Mouse (Mus musculus) cerebellum, adult 2 months (tissue): ENCODE results near the gene Pld2. TPM values are rescaled to one million over a fixed set of nuclear protein-coding genes. Genes with fewer than 3 reads are reported as not detected.
A peak's percentile ranks its signal among the peaks of the same experiment; 100 is the strongest.

Experiments
- DNase-seq, 2 experiments: peaks; one replicate each; pipeline ENCODE4 v3.0.0; 2021
- H3K27ac ChIP-seq: fragments of 200-500 bp; 2 replicates; pipeline ENCODE4 v1.5.1; 2012; ENCODE audit warnings: low read length, control low read depth, inconsistent platforms; ENCODE audit not compliant: insufficient read depth
- H3K27me3 ChIP-seq: fragments of 200-500 bp; 2 replicates; pipeline ENCODE4 v1.6.1; 2012; ENCODE audit warnings: inconsistent platforms, mild to moderate bottlenecking, low read length, moderate library complexity; ENCODE audit not compliant: control insufficient read depth, insufficient read depth
- H3K4me1 ChIP-seq: fragments of 200-500 bp; 2 replicates; pipeline ENCODE4 v1.6.1; 2011; ENCODE audit warnings: low read length; ENCODE audit not compliant: control insufficient read depth, insufficient read depth
- H3K4me3 ChIP-seq: fragments of 200-500 bp; replicated peaks from 2 replicates; pipeline ENCODE3; 2011; ENCODE audit warnings: mild to moderate bottlenecking, low read depth, low read length, control low read depth; ENCODE audit not compliant: insufficient read depth
- CTCF ChIP-seq: fragments of 200-500 bp; IDR thresholded peaks from 2 replicates; pipeline ENCODE4 v1.5.1; 2011; ENCODE audit warnings: low read depth, mild to moderate bottlenecking, control low read depth, low read length, moderate library complexity, borderline replicate concordance; ENCODE audit not compliant: insufficient read depth
- POLR2A ChIP-seq: fragments of 200-500 bp; IDR thresholded peaks from 2 replicates; pipeline ENCODE4 v1.6.1; 2011; ENCODE audit warnings: low read length, control low read depth, borderline replicate concordance; ENCODE audit not compliant: insufficient read depth
- WGBS: fragments of 180-500 bp; shearing (Covaris S2); methylation state at CpG from one replicate; pipeline ENCODE4 v1.1.7; 2018; 5-methylcytosine and 5-hydroxymethylcytosine counted together
- polyA plus RNA-seq: library from polyadenylated mRNA; depleted of rRNA; stranded (reverse); fragments of >200 nt; gene quantifications from 2 replicates; pipeline ENCODE4 v1.2.3, GENCODE M21; 2012; rRNA removed

Gene Pld2
- polyA plus RNA-seq, 1 experiment = 21.3 TPM

DNA sequence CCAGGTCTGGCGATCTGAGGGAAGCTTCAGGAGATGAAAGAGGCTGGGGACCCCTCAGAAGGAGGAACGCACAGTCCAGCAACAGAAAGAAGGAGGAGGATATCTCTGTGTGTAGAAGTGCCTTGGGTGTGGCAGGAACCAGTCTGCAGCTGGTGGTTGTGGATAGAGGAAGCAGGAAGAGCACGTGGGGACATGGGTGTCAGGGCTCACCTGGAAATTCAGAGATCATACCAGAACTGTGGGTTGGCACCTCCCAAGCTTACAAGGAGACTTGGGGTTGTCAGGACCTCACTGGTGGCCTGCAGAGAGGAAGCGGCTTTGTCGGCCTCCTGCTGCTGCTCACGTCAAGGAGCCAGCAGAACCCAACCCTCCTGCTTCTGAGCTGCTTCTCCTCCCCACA is 57.4 kb downstream of the Pld2 start:
- H3K27me3 ChIP-seq = no peaks in the 10 kb centered on the region
- H3K4me1 ChIP-seq = peaks cover 6% of the 10 kb centered on the region
- H3K27ac ChIP-seq = peak overlapping the region; percentile 34; the same call in 1 of the 2 replicates
- DNase-seq = no peak
- TF ChIP-seq POLR2A (no peak), CTCF (no peak)
- WGBS = 78% methylated on average over 6 of the region's 6 CpGs
- H3K4me3 ChIP-seq = no peak overlapping the region

DNA sequence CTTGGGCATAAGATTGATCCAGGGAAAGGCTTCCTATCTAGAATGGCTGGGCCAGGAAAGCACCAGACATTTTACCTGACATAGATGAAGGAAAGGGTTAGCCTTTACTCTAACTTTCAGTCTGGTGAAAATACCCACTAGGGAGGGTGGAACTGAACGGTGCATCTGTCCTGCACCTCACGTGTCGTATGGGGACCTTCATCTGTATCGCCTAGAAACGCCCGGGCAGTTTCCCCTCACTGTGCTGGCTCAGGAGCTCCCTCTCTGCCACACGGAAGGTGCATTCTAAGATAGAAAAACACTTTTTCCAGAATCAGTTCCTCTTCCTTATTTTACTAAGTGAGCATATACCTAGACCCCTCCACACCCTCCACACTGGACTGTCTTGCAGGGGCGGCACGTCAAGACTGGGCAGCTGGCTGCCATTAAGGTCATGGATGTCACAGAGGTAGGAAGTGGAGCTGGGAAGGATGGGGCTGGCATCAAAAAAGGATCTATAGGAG is 58.6 kb downstream of the Pld2 start:
- TF ChIP-seq CTCF (no peak), POLR2A (no peak)
- Histone ChIP-seq H3K4me3 (no peak overlapping the region), H3K27me3 (no peaks in the 10 kb centered on the region), H3K27ac (no peak overlapping the region), H3K4me1 (peaks cover 6% of the 10 kb centered on the region)
- 86% methylated on average over 9 of the region's 9 CpGs for WGBS
- DNase-seq = no peak

DNA sequence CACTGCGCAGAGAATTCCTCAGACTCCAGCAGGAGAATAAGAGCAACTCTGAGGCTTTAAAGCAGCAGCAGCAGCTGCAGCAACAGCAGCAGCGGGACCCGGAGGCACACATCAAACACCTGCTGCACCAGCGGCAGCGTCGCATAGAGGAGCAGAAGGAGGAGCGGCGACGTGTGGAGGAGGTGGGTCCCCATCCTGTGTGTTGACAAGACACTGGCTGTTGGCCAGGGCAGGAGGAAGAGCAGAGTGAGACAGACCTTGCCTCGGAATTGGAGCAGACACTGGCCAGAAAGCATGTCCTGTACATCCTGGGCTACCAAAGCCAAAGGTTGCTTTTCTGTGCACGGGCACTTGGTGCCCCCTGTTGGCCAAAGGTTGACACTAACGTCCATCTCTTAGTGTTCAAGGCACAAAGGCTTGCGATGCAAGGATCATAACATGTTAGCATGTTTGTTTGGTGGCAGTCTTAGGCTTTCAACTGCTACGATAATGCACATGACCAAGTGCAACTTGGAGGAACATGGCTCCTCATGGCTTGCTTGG is 65.2 kb downstream of the Pld2 start:
- Histone ChIP-seq H3K27ac (no peak overlapping the region), H3K4me1 (no peaks in the 10 kb centered on the region), H3K4me3 (no peak overlapping the region), H3K27me3 (no peaks in the 10 kb centered on the region)
- DNase-seq = peak; percentile 74 to 82
- TF ChIP-seq CTCF (peak; percentile 99), POLR2A (no peak)
- WGBS = 29% methylated on average over 14 of the region's 14 CpGs

DNA sequence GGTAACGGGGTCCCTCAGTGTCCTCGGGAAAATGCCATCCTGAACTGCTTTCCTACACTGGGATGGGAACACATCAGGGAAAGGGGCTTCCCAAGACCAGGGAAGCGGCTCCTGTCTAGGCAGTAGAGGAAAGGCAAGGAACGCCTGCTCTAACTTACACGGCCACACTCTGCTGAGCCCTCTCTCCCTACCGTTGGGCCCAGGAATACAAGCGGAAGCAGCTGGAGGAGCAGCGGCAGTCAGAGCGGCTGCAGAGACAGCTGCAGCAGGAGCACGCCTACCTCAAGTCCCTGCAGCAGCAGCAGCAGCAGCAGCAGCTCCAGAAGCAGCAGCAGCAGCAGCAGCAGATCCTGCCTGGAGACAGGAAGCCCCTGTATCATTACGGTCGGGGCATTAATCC is 66.9 kb downstream of the Pld2 start:
- no peak for DNase-seq
- Histone ChIP-seq H3K4me1 (no peaks in the 10 kb centered on the region), H3K4me3 (no peak overlapping the region), H3K27ac (no peak overlapping the region), H3K27me3 (no peaks in the 10 kb centered on the region)
- 77% methylated on average over 12 of the region's 12 CpGs for WGBS
- no peak for TF ChIP-seq CTCF
- TF ChIP-seq POLR2A = no peak

DNA sequence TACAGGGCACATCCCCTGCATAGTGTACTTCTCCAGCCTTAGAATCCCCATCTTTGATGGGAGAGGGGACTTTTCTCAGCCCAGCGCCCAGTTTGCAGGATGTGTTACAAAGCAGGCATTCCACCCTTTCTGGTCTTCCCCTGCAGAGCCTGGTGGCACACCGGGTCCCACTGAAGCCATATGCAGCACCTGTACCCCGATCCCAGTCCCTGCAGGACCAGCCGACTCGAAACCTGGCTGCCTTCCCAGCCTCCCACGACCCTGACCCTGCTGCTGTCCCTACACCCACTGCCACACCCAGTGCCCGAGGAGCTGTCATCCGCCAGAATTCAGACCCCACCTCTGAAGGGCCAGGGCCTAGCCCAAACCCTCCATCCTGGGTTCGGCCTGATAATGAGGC is 67.7 kb downstream of the Pld2 start:
- H3K4me1 ChIP-seq = no peaks in the 10 kb centered on the region
- no peak overlapping the region for H3K4me3 ChIP-seq
- no peak overlapping the region for H3K27ac ChIP-seq
- TF ChIP-seq POLR2A (no peak), CTCF (no peak)
- H3K27me3 ChIP-seq = no peaks in the 10 kb centered on the region
- WGBS = 78% methylated on average over 9 of the region's 9 CpGs
- DNase-seq = no peak

Other genes starting within 250 kb of the Pld2 start
- not detected in 2 replicates for gene Alox12e, start 217.4 kb upstream of the Pld2 start, polyA plus RNA-seq
- gene Alox15, start 188.0 kb upstream of the Pld2 start, polyA plus RNA-seq = 0.05 TPM in 1 of 2 replicates, not detected in the other
- 18.3 and 20.1 TPM in 2 replicates for gene Pelp1, start 130.0 kb upstream of the Pld2 start, polyA plus RNA-seq
- 70.5 and 79.7 TPM in 2 replicates for gene Arrb2, start 107.4 kb upstream of the Pld2 start, polyA plus RNA-seq
- 20.4 and 20.5 TPM in 2 replicates for gene Med11, start 88.1 kb upstream of the Pld2 start, polyA plus RNA-seq
- 0.21 and 0.25 TPM in 2 replicates for gene Zmynd15, start 80.6 kb upstream of the Pld2 start, polyA plus RNA-seq
- gene Cxcl16, start 80.1 kb upstream of the Pld2 start, polyA plus RNA-seq = 1.8 and 2.6 TPM in 2 replicates
- 0.54 TPM in 2 replicates for gene Tm4sf5, start 34.8 kb upstream of the Pld2 start, polyA plus RNA-seq
- gene Vmo1, start 25.4 kb upstream of the Pld2 start, polyA plus RNA-seq = 0.30 TPM in 1 of 2 replicates, not detected in the other
- gene Gltpd2, start 20.9 kb upstream of the Pld2 start, polyA plus RNA-seq = 0.11 TPM in 1 of 2 replicates, not detected in the other
- 319 TPM in 2 replicates for gene Psmb6, start 14.7 kb upstream of the Pld2 start, polyA plus RNA-seq
- not detected in 2 replicates for gene Gm40193, start 7.1 kb upstream of the Pld2 start, polyA plus RNA-seq
- 222 and 224 TPM in 2 replicates for gene Mink1, start 22.8 kb downstream of the Pld2 start, polyA plus RNA-seq
- not detected in 2 replicates for gene 4930544D05Rik, start 75.8 kb downstream of the Pld2 start, polyA plus RNA-seq
- 0.10 and 0.25 TPM in 2 replicates for gene Chrne, start 79.2 kb downstream of the Pld2 start, polyA plus RNA-seq
- gene Gp1ba, start 99.1 kb downstream of the Pld2 start, polyA plus RNA-seq = not detected in 2 replicates
- 143 and 152 TPM in 2 replicates for gene Rnf167, start 107.2 kb downstream of the Pld2 start, polyA plus RNA-seq
- gene Slc25a11, start 107.4 kb downstream of the Pld2 start, polyA plus RNA-seq = 184 and 191 TPM in 2 replicates
- gene Pfn1, start 114.6 kb downstream of the Pld2 start, polyA plus RNA-seq = 289 and 305 TPM in 2 replicates
- gene Eno3, start 117.1 kb downstream of the Pld2 start, polyA plus RNA-seq = 35.0 and 35.9 TPM in 2 replicates
- 84.3 and 93.2 TPM in 2 replicates for gene Spag7, start 129.4 kb downstream of the Pld2 start, polyA plus RNA-seq
- 108 TPM in 2 replicates for gene Camta2, start 148.0 kb downstream of the Pld2 start, polyA plus RNA-seq
- 4.0 and 4.6 TPM in 2 replicates for gene Inca1, start 160.1 kb downstream of the Pld2 start, polyA plus RNA-seq
- 55.9 and 65.6 TPM in 2 replicates for gene Kif1c, start 160.5 kb downstream of the Pld2 start, polyA plus RNA-seq
- gene Zfp3, start 224.1 kb downstream of the Pld2 start, polyA plus RNA-seq = 10.4 and 11.1 TPM in 2 replicates